Mouse (Mus musculus) CH12.LX (cell line): ENCODE measurements around the gene Thrsp. TPM values are rescaled to one million over a fixed set of nuclear protein-coding genes. Genes with fewer than 3 reads are reported as not detected.

Experiments
- DNase-seq: peaks from one replicate; pipeline ENCODE4 v3.0.0-alpha.2; 2013; ENCODE audit errors: extremely low read depth
- H3K27ac ChIP-seq: 2 replicates; pipeline ENCODE4 v1.5.1; 2012; ENCODE audit warnings: low read depth, mild to moderate bottlenecking, control low read depth, moderate library complexity; ENCODE audit not compliant: insufficient read depth
- H3K27me3 ChIP-seq: replicated peaks from 2 replicates; pipeline ENCODE3; 2012; ENCODE audit warnings: inconsistent platforms
- H3K36me3 ChIP-seq, 2 experiments: replicated peaks in 1 of 2; 2 replicates each; pipeline versions ENCODE3 to v1.6.1; 2012; ENCODE audit warnings: inconsistent platforms in 1 of 2, low read length in 1 of 2, mild to moderate bottlenecking in 1 of 2, mixed read lengths in 1 of 2, moderate library complexity in 1 of 2; ENCODE audit not compliant: control insufficient read depth in 1 of 2, insufficient read depth in 1 of 2
- H3K4me1 ChIP-seq, 2 experiments: 2 replicates each; pipeline ENCODE4 v1.6.1; 2012; ENCODE audit warnings: inconsistent platforms in 1 of 2, moderate library complexity in 1 of 2; ENCODE audit not compliant: insufficient read depth in 2 of 2, control insufficient read depth in 1 of 2
- H3K4me2 ChIP-seq: 2 replicates; pipeline ENCODE4 v1.6.1; 2012; ENCODE audit warnings: low read depth, mild to moderate bottlenecking, control low read depth; ENCODE audit not compliant: poor library complexity, insufficient read depth, severe bottlenecking
- H3K4me3 ChIP-seq, 3 experiments: fragments of 150-350 bp in 1 of 3; sonication (generic) in 1 of 3; replicated peaks in 1 of 3; 2 replicates each; pipeline versions ENCODE3 to v1.5.1; 2011 to 2012; ENCODE audit warnings: low read depth in 2 of 3, low read length in 2 of 3, mild to moderate bottlenecking in 2 of 3, moderate library complexity in 2 of 3, control low read depth in 1 of 3, improper control_type of control experiment in 1 of 3, inconsistent platforms in 1 of 3, mixed read lengths in 1 of 3; ENCODE audit not compliant: poor library complexity in 1 of 3
- H3K79me2 ChIP-seq: replicated peaks from 2 replicates; pipeline ENCODE4 v1.6.1; 2012; ENCODE audit warnings: mild to moderate bottlenecking, moderate library complexity; ENCODE audit not compliant: control insufficient read depth, poor library complexity, insufficient read depth, severe bottlenecking; ENCODE audit errors: extremely low read depth
- H3K9ac ChIP-seq: 2 replicates; pipeline ENCODE4 v1.6.1; 2012; ENCODE audit warnings: low read depth, mild to moderate bottlenecking, control low read depth, moderate library complexity; ENCODE audit not compliant: insufficient read depth
- H3K9me3 ChIP-seq: replicated peaks from 2 replicates; pipeline ENCODE3; 2012; ENCODE audit warnings: low read length, inconsistent platforms, mixed read lengths
- BHLHE40 ChIP-seq: IDR thresholded peaks from 2 replicates; pipeline ENCODE4 v1.6.1; 2011; ENCODE audit warnings: mild to moderate bottlenecking, low read depth, low read length, improper control_type of control experiment
- CHD1 ChIP-seq: IDR thresholded peaks from 2 replicates; pipeline ENCODE4 v1.6.1; 2012; ENCODE audit warnings: low read depth, low read length, improper control_type of control experiment, inconsistent platforms
- CTCF ChIP-seq, 2 experiments: IDR thresholded peaks in 1 of 2; conservative IDR thresholded peaks in 1 of 2; 2 replicates each; pipeline ENCODE4 v1.5.1; 2011 to 2012; ENCODE audit warnings: low read depth in 2 of 2, low read length in 2 of 2, improper control_type of control experiment in 1 of 2, inconsistent platforms in 1 of 2, mild to moderate bottlenecking in 1 of 2, moderate library complexity in 1 of 2
- E2F4 ChIP-seq: IDR thresholded peaks from 2 replicates; pipeline ENCODE4 v1.6.1; 2011; ENCODE audit warnings: low read depth, low read length, improper control_type of control experiment; ENCODE audit not compliant: insufficient replicate concordance
- ELF1 ChIP-seq: IDR thresholded peaks from 2 replicates; pipeline ENCODE4 v1.6.1; 2014; ENCODE audit warnings: low read depth, mild to moderate bottlenecking, inconsistent platforms, low read length, improper control_type of control experiment
- JUND ChIP-seq: conservative IDR thresholded peaks from 2 replicates; pipeline ENCODE4 v1.6.1; 2011; ENCODE audit warnings: low read depth, low read length, improper control_type of control experiment
- MAFK ChIP-seq: IDR thresholded peaks from 2 replicates; pipeline ENCODE4 v1.6.1; 2011; ENCODE audit warnings: low read length, improper control_type of control experiment; ENCODE audit not compliant: insufficient replicate concordance
- MEF2A ChIP-seq: IDR thresholded peaks from 2 replicates; pipeline ENCODE4 v1.6.1; 2014; ENCODE audit warnings: low read depth, mild to moderate bottlenecking, inconsistent platforms, low read length, improper control_type of control experiment, borderline replicate concordance
- PAX5 ChIP-seq: IDR thresholded peaks from 2 replicates; pipeline ENCODE4 v1.6.1; 2012; ENCODE audit warnings: low read length, inconsistent platforms, mixed read lengths
- POLR2AphosphoS2 ChIP-seq: IDR thresholded peaks from 2 replicates; pipeline ENCODE4 v1.6.1; 2011; ENCODE audit warnings: low read depth, low read length, improper control_type of control experiment
- RAD21 ChIP-seq: IDR thresholded peaks from 2 replicates; pipeline ENCODE4 v1.6.1; 2011; ENCODE audit warnings: low read depth, mild to moderate bottlenecking, low read length, improper control_type of control experiment, moderate library complexity
- RCOR1 ChIP-seq: conservative IDR thresholded peaks from 2 replicates; pipeline ENCODE4 v1.6.1; 2012; ENCODE audit warnings: low read depth, mild to moderate bottlenecking, inconsistent platforms, low read length, improper control_type of control experiment
- SMC3 ChIP-seq: IDR thresholded peaks from 2 replicates; pipeline ENCODE4 v1.6.1; 2011; ENCODE audit warnings: low read depth, low read length, improper control_type of control experiment
- TBP ChIP-seq: conservative IDR thresholded peaks from 2 replicates; pipeline ENCODE4 v1.6.1; 2011; ENCODE audit warnings: low read depth, low read length, improper control_type of control experiment
- TCF12 ChIP-seq: IDR thresholded peaks from 2 replicates; pipeline ENCODE4 v1.6.1; 2014; ENCODE audit warnings: low read depth, mild to moderate bottlenecking, inconsistent platforms, low read length, improper control_type of control experiment
- ZKSCAN1 ChIP-seq: IDR thresholded peaks from 2 replicates; pipeline ENCODE4 v1.6.1; 2012; ENCODE audit warnings: low read depth, inconsistent platforms, low read length, improper control_type of control experiment, borderline replicate concordance
- ZNF384 ChIP-seq: IDR thresholded peaks from 2 replicates; pipeline ENCODE4 v1.6.1; 2012; ENCODE audit warnings: low read depth, low read length, improper control_type of control experiment, inconsistent platforms
- dilution Hi-C: fragments of 300-500 bp; cut with MboI; formaldehyde crosslinking; loops from 2 replicates; pipeline ENCODE4 v1.14.3; 2020; ENCODE audit warnings: low sequenced_read_pairs; ENCODE audit not compliant: extremely low pct_unique_long_range_greater_than_20kb, extremely low pct_ligation_motif_present
- in situ Hi-C: fragments of 300-500 bp; cut with MboI; formaldehyde crosslinking; loops from 3 replicates; pipeline ENCODE4 v1.14.3; 2019; ENCODE audit warnings: low sequenced_read_pairs, low pct_ligation_motif_present, low pct_unique_long_range_greater_than_20kb, mixed read lengths
- polyA plus RNA-seq: library from polyadenylated mRNA; unstranded; fragments of >175 nt; gene quantifications from 2 replicates; pipeline ENCODE4 v1.2.1, GENCODE M21; 2012; ENCODE audit warnings: low read depth; ENCODE audit not compliant: insufficient read length
- total RNA-seq, 2 experiments: library from RNA; depleted of rRNA; stranded (reverse); fragments of 300-350 nt in 1 of 2; fragments of >200 nt in 1 of 2; gene quantifications; 2 replicates each; pipeline ENCODE4 v1.2.3; 2012 to 2014

The Thrsp gene
- total and polyA plus RNA-seq, 3 experiments, result not detected

GRCm38 (mm10) chr7:97413981-97414380, 3.5 kb downstream of the Thrsp start:
- DNase-seq, result no peak
- H3K27me3 ChIP-seq, result no peaks in the 10 kb centered on the region
- H3K9ac ChIP-seq, result no peak overlapping the region
- H3K4me3 ChIP-seq, result no peak overlapping the region
- H3K79me2 ChIP-seq, result no peaks in the 10 kb centered on the region
- H3K27ac ChIP-seq, result no peak overlapping the region
- H3K36me3 ChIP-seq, result peaks cover 15 to 43% of the 10 kb centered on the region in 2 experiments
- no peaks in the 10 kb centered on the region for H3K9me3 ChIP-seq
- dilution Hi-C loops (no loop called here), in situ Hi-C loops (no loop called here)
- H3K4me2 ChIP-seq, result no peak overlapping the region
- TF ChIP-seq CHD1 (no peak), RAD21 (no peak), ZNF384 (no peak), TBP (no peak), E2F4 (no peak), MAFK (no peak), POLR2AphosphoS2 (no peak), JUND (no peak), RCOR1 (no peak), PAX5 (no peak), ELF1 (no peak), TCF12 (no peak), ZKSCAN1 (no peak)
- no peaks in the 10 kb centered on the region for H3K4me1 ChIP-seq

DNA sequence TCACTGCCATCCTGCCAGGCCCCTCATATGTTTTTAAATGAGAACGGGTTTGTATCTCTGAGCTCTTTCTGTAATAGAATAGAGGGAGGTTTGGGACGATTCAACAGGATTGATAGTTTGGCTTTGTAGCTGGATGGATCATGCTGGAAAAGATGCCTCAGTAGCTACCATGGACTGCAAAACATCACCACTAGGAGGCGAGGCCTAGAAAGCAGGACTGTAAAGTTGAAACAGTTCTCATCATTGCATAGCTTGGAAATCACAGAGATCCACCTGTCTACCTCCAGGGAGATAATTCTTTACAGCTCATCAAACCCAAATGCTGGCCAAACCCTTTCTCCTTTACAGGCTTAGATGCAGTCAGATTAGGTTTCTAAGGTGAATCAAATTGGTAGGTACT, 6.0 kb downstream of the Thrsp start:
- no peak for DNase-seq
- TF ChIP-seq CTCF (conservative IDR thresholded peaks at IDR 0.05 in 1 of 2, IDR thresholded peaks at IDR 0.05 in 1 of 2; ENCODE audit: low read depth in 2 of 2, low read length in 2 of 2) (peak; percentile 25 to 47; a peak in 3 of 4 replicates), BHLHE40 (no peak), MEF2A (no peak), RCOR1 (no peak), SMC3 (no peak)
- peaks cover 28 to 65% of the 10 kb centered on the region in 2 experiments for H3K36me3 ChIP-seq
- H3K27me3 ChIP-seq, result no peaks in the 10 kb centered on the region
- H3K9ac ChIP-seq, result no peak overlapping the region
- H3K79me2 ChIP-seq, result peaks cover 3% of the 10 kb centered on the region; the same call in 1 of the 2 replicates
- no peaks in the 10 kb centered on the region for H3K9me3 ChIP-seq
- H3K27ac ChIP-seq, result no peak overlapping the region
- H3K4me1 ChIP-seq, result no peaks in the 10 kb centered on the region
- in situ Hi-C loops (no loop called here), dilution Hi-C loops (no loop called here)
- H3K4me2 ChIP-seq, result no peak overlapping the region
- H3K4me3 ChIP-seq, result no peak overlapping the region
